Mouse (Mus musculus) embryonic facial prominence, embryonic 14.5 days (tissue): ENCODE measurements around the gene Edar. TPM values are rescaled to one million over a fixed set of nuclear protein-coding genes. Genes with fewer than 3 reads are reported as not detected.
A peak's percentile ranks its signal among the peaks of the same experiment; 100 is the strongest.

ENCODE experiments used
- ATAC-seq: fragments of 200-750 bp; cut with Nextera tagmentation; 2 replicates; pipeline ENCODE4 v1.8.0; 2017; ENCODE audit warnings: low read depth, moderate number of reproducible peaks, moderate TSS enrichment
- DNase-seq: peaks from one replicate; pipeline ENCODE4 v3.0.0-alpha.2; 2015; ENCODE audit warnings: low spot score
- H3K27ac ChIP-seq: fragments of 300-500 bp; sonication (generic); replicated peaks from 2 replicates; pipeline ENCODE4 v1.5.1; 2014; ENCODE audit warnings: low read depth, mild to moderate bottlenecking, low read length, moderate library complexity
- H3K27me3 ChIP-seq: fragments of 300-500 bp; sonication (generic); replicated peaks from 2 replicates; pipeline ENCODE4 v1.6.1; 2014; ENCODE audit warnings: low read length; ENCODE audit not compliant: control insufficient read depth, insufficient read depth
- H3K36me3 ChIP-seq: fragments of 300-500 bp; sonication (generic); 2 replicates; pipeline ENCODE4 v1.6.1; 2014; ENCODE audit warnings: low read length, mixed read lengths; ENCODE audit not compliant: control insufficient read depth, insufficient read depth
- H3K4me1 ChIP-seq: fragments of 300-500 bp; sonication (generic); 2 replicates; pipeline ENCODE4 v1.6.1; 2014; ENCODE audit warnings: antibody characterized with exemption, low read length; ENCODE audit not compliant: control insufficient read depth, insufficient read depth
- H3K4me2 ChIP-seq: fragments of 300-500 bp; sonication (generic); 2 replicates; pipeline ENCODE4 v1.6.1; 2014; ENCODE audit warnings: low read depth, mild to moderate bottlenecking, low read length, moderate library complexity, mixed read lengths
- H3K4me3 ChIP-seq: fragments of 300-500 bp; sonication (generic); 2 replicates; pipeline ENCODE4 v1.5.1; 2014; ENCODE audit warnings: low read depth, mild to moderate bottlenecking, low read length
- H3K9ac ChIP-seq: fragments of 300-500 bp; sonication (generic); 2 replicates; pipeline ENCODE4 v1.6.1; 2014; ENCODE audit warnings: low read depth, mild to moderate bottlenecking, low read length, moderate library complexity, mixed read lengths
- H3K9me3 ChIP-seq: fragments of 300-500 bp; sonication (generic); 2 replicates; pipeline ENCODE4 v1.6.1; 2016; ENCODE audit warnings: low read length; ENCODE audit not compliant: control insufficient read depth
- WGBS: fragments of 180-500 bp; shearing (Covaris S2); extraction: QIAGEN DNeasy Blood & Tissue Kit; methylation state at CpG from one replicate; pipeline ENCODE4 v1.1.7; 2014; 5-methylcytosine and 5-hydroxymethylcytosine counted together
- polyA plus RNA-seq: library from polyadenylated mRNA; unstranded; fragments of >200 nt; fragmentation: Nextera tagmentation; extraction: Ambion mirVana; gene quantifications from 2 replicates; pipeline ENCODE4 v1.2.1, GENCODE M21; 2014

The Edar gene
- polyA plus RNA-seq, 1 experiment from 2014 or later = 1.4 TPM

DNA sequence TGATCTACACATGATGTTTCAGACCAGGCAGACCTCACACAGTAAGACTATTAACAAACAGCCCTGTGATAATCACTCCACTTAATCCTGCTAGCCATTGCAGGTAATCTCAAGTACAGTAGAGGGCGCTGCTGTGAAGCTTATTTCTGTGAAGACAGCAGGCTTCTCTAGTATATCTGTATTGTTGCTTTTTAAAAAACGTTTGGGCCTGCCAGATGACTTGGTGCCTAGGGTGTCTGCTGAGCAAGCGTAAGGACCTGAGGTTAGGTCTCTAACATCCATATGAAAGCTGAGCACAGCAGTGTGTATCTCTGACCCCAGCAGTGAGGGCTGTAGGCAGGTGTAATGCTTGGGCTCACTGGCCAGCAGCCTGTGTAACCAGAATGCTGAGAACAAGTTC lies 115.6 kb downstream of the Edar start:
- H3K27ac ChIP-seq = no peak overlapping the region
- H3K9me3 ChIP-seq = no peaks in the 10 kb centered on the region
- WGBS = 24% methylated on average over 3 of the region's 3 CpGs
- no peaks in the 10 kb centered on the region for H3K27me3 ChIP-seq
- no peaks in the 10 kb centered on the region for H3K4me1 ChIP-seq
- H3K4me3 ChIP-seq = no peak overlapping the region
- no peak overlapping the region for H3K9ac ChIP-seq
- H3K4me2 ChIP-seq = no peak overlapping the region
- peak; percentile 65 for DNase-seq
- no peaks in the 10 kb centered on the region for H3K36me3 ChIP-seq
- no peak for ATAC-seq

DNA sequence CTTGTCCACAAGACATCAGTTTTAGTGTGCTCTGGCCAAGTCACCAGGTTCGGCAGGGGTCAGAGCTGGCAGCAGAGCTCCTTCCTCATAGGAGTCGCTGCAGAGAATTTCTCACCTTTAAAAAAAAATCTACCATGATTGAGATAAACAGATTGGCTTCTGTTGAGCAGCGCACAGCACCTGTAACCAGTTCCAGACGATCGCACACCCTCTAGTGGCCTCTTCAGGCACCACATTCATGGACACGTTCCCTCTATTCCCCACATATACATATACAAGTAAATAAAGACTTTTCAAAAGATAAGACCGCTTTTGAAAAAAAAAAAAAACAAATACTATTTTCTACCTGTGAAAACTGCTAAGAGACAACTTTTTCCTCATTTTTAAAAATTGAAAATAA lies 116.4 kb downstream of the Edar start:
- DNase-seq (peak; percentile 49), ATAC-seq (no peak)
- 25% methylated on average over 7 of the region's 7 CpGs for WGBS
- no peaks in the 10 kb centered on the region for H3K4me1 ChIP-seq
- H3K27ac ChIP-seq = no peak overlapping the region
- no peak overlapping the region for H3K4me2 ChIP-seq
- no peak overlapping the region for H3K9ac ChIP-seq
- no peaks in the 10 kb centered on the region for H3K27me3 ChIP-seq
- H3K9me3 ChIP-seq = no peaks in the 10 kb centered on the region
- no peaks in the 10 kb centered on the region for H3K36me3 ChIP-seq
- no peak overlapping the region for H3K4me3 ChIP-seq

GRCm38 (mm10) chr10:58554693-58555387 lies 120.6 kb downstream of the Edar start:
- Histone ChIP-seq H3K9ac (no peak overlapping the region), H3K4me2 (no peak overlapping the region), H3K4me3 (no peak overlapping the region), H3K27ac (no peak overlapping the region), H3K9me3 (no peaks in the 10 kb centered on the region), H3K36me3 (no peaks in the 10 kb centered on the region), H3K27me3 (no peaks in the 10 kb centered on the region), H3K4me1 (no peaks in the 10 kb centered on the region)
- ATAC-seq (no peak), DNase-seq (no peak)
- 86% methylated on average over 8 of the region's 8 CpGs for WGBS

Other genes with a start within 250 kb of the Edar start
- 29.3 and 29.9 TPM in 2 replicates for gene Ranbp2, start 228.7 kb downstream of the Edar start, polyA plus RNA-seq
- 5.8 and 6.5 TPM in 2 replicates for gene Ccdc138, start 177.7 kb downstream of the Edar start, polyA plus RNA-seq
- gene Gm17542, start 42.6 kb upstream of the Edar start, polyA plus RNA-seq = not detected in 2 replicates
- gene Sh3rf3, start 137.7 kb upstream of the Edar start, polyA plus RNA-seq = 2.4 and 3.1 TPM in 2 replicates